Mouse (Mus musculus): ENCODE measurements around the gene Cyp2c38. TPM values are rescaled to one million over a fixed set of nuclear protein-coding genes. Genes with fewer than 3 reads are reported as not detected.
"Not testable (repeated sequence)": the region's sequence is repeated elsewhere in the genome, so short reads cannot be mapped to it uniquely, and the experiment has no call there.

The Cyp2c38 gene
- total RNA-seq (2021): not detected

- intact Hi-C loops (cut with DNase I): no loop called here
- DNase-seq (ENCODE audit: low spot score): no peak
Measured at GRCm38 (mm10) chr19:39462941-39463340, at the start of gene Cyp2c38. Gene Cyp2c38, minus strand, starts transcription at chr19:39463075.

- no peak for DNase-seq (ENCODE audit: low spot score)
- intact Hi-C loops (cut with DNase I): no loop called here
Measured at GRCm38 (mm10) chr19:39510534-39510933, 47.7 kb upstream of the Cyp2c38 start, which contains the start of gene Cyp2c39. Gene Cyp2c39, plus strand, starts transcription at chr19:39510862.

- intact Hi-C loops (cut with DNase I): no loop called here
- DNase-seq (ENCODE audit: low spot score): no peak
Measured at GRCm38 (mm10) chr19:39509533-39509932, 46.7 kb upstream of the Cyp2c38 start.

DNA sequence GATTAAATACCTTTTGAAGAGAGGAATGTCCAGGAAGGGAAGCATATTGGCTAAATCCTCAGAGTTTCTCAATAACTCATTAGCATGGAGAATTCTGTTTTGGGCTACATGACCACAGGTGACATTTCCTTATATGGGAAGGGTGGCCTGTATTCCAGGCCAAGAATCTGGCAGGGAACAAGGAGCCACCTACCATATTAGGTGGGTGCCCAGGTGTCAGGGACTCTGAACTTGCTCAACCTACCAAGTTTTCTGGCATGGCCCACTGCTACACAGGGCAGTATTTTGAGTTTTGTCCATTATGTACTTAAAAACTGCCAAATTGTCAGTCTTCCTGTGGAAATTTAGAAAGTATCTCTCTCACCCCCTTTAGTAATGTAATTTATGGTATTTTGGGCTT, 43.5 kb upstream of the Cyp2c38 start:
- no peak for DNase-seq (ENCODE audit: low spot score)
- intact Hi-C loops (cut with DNase I): no loop called here

DNA sequence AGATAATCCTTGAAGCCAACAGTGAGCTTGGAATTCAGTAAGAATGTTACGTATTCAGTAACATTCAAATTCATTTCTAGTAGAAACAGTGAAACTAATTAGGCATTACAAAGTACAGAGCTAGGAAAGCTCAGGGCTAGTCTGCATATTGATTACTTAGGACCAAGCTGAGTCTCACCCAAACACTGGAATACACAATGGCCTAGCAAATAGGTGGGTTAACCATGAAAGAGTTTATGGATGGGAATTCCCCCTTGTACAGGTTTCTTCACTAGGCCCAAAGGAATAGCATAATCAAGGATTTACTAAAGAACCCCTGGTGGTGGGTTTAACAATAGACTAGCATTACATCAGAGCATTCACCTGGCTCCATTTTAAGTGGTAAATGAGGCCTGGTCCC, 21.1 kb upstream of the Cyp2c38 start:
- intact Hi-C loops (cut with DNase I); DNase-seq (ENCODE audit: low spot score): not testable (repeated sequence)

DNA sequence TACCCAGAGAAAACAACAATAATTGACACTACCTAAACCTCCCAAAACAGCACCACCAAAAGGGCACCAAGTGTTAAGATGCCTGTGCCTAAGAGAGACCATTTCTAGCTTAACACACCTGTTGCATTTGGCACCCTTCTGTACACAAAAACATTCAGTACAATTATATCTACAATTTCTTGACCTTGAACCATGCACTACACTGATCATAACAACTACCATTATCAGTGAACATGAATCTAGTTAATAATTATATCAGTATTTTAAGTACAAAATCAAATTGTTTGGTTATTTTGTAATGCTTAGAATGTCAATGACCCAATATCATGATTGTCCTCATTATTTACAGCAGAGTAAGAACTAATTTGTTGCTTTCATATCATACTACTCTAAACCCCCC, 1.0 kb upstream of the Cyp2c38 start:
- DNase-seq (ENCODE audit: low spot score): no peak
- intact Hi-C loops (cut with DNase I): no loop called here

Other genes starting within 250 kb of the Cyp2c38 start
- gene Cyp2c29, start 193.7 kb downstream of the Cyp2c38 start, total RNA-seq (2021): not detected
- gene Cyp2c39, start 47.8 kb upstream of the Cyp2c38 start, total RNA-seq (2021): not detected
- gene Cyp2c67, start 186.0 kb upstream of the Cyp2c38 start, total RNA-seq (2021): not detected